Mouse (Mus musculus) left cerebral cortex, postnatal 36 days (tissue): ENCODE results near the gene Hrk. TPM values are rescaled to one million over a fixed set of nuclear protein-coding genes. Genes with fewer than 3 reads are reported as not detected.

Experiments
- DNase-seq, 2 experiments: peaks; one replicate each; pipeline ENCODE4 v3.0.0; 2021 to 2022; ENCODE audit warnings: low spot score in 2 of 2, mixed read lengths in 1 of 2
- intact Hi-C: fragments of 180-260 bp; cut with DNase I; formaldehyde crosslinking; loops from one replicate; pipeline ENCODE4 v1.15.1; 2025
- total RNA-seq, 2 experiments: library from RNA; stranded (reverse); gene quantifications; 2 replicates each; pipeline ENCODE4 v1.2.3; 2021

Gene Hrk
- total RNA-seq, 2 experiments from 2014 or later = 28.3 to 30.3 TPM

- no peak for DNase-seq
- intact Hi-C loops = no loop called here
Observed at GRCm38 (mm10) chr5:118155565-118155947, 8.9 kb upstream of the Hrk start.

- intact Hi-C loops = no loop called here
- DNase-seq = no peak
Observed at GRCm38 (mm10) chr5:118156976-118157375, 7.5 kb upstream of the Hrk start.

- DNase-seq = no peak
- intact Hi-C loops = no loop called here
Observed at GRCm38 (mm10) chr5:118160691-118161090, 3.8 kb upstream of the Hrk start.

- DNase-seq = no peak
- intact Hi-C loops = no loop called here
Observed at GRCm38 (mm10) chr5:118165462-118165861, 1.0 kb downstream of the Hrk start.

DNA sequence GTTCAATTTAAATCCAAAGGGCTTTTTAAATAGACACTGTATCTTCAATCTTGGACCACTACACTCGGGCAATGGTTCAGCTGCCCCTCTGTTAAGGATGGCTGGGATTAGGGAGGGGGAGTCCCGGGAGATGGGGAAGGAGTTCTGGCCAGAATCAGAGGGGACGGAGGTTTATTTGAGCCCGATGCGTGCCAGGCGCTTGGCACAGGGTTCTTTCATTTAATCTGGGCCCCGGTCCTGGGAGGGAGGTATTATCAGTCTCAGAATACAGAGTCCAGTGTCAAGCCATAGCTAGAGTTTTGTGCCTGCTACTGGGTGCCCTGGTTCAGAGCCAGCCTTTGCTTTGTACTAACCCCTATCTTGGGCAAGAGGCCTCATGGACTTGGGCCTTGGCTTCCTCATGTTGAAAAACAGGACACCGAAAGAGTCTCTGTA, 3.1 kb downstream of the Hrk start:
- no peak for DNase-seq

DNA sequence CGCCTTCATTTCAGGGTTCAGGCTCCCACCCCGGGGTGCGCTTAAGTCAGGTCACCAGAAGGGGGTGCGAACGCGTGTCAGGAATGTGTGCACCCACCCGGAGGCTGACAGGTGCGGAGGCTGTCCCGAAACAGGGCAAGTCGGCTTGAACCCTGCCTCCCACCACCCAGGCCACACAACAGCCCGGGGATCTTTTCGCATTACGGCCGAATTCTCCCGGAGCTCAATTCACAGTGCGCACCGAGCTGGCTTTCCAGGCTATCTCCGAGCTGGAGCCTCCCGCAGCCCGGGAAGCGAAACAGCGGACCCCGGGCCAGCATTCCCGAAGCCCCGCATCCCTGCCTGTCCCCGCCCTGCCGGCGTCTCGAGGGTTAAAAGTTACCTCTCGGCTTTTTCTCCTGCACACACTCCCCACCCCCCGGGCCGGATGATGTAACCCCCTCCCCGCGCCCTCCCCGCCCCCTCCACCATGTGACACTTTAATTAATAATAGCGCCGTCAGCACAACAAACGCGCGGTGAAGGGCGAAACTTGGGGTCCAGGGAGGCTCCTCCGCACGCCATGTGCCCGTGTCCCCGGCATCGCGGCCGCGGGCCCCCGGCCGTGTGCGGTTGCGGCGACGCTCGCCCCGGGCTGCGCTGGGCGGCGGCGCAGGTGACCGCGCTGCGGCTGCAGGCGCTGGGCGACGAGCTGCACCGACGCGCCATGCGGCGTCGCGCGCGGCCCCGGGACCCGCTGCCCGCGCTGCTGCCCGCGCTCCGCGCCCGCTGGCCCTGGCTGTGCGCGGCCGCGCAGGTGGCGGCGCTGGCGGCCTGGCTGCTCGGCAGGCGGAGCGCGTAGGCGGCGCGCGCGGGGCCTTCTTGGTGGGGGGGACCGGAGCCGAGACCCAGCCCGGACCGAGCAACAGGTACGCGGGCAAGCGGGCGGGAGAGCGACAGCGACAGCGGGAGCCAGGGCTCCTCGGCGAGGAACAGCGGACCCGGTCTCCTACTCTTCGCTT, 5.1 kb downstream of the Hrk start:
- intact Hi-C loops = loop anchor here (2.0 to 5.0 kb wide), 4 partner anchors 43 to 92 kb away; partner anchors contain the start of genes 2410131K14Rik and Rnft2
- DNase-seq = peak in 1 of 2 experiments; percentile 45

More for the DNA sequence above, 3.1 kb downstream of the Hrk start:
- intact Hi-C loops = no loop called here

DNA sequence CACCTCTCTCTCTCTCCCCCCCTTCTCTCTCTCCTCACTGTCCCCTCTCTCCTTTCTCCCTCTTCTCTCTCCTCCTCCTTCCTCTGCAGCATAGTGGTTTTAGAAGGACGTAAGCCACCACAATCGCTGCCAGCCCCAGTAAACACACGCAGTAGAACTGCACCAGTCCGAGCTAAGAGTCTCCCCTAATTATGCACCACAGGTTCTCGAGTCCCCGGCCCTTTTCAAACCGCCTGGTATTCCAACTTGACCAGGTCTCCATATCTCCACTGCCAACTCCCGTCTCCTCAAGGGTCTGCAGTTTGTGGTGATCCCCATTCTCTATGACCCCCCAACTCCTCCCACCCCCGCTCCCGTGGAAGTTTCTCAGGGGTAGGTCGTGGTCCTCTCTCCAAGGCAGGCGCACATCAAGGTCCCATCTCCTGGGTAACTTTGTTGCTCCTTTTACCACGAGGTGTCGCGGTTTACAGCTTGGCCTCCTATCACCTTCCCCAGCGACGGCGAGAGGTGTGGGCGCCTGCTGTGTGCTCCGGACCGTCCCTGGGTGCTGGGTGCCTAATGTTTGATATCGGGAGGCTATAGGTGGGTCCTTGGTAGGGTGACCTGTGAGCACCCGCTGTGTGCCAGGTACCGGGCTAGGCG, 6.6 kb downstream of the Hrk start:
- peak in 1 of 2 experiments; percentile 44 for DNase-seq
- intact Hi-C loops = loop anchor here (2.0 to 5.0 kb wide), 4 partner anchors 41 to 94 kb away; partner anchors contain the start of genes 2410131K14Rik and Rnft2

- intact Hi-C loops = loop anchor here (2.0 to 5.0 kb wide), 4 partner anchors 41 to 94 kb away; partner anchors contain the start of genes 2410131K14Rik and Rnft2
- peak in 1 of 2 experiments; percentile 82 for DNase-seq
Observed at GRCm38 (mm10) chr5:118171665-118172064, 7.2 kb downstream of the Hrk start.

- intact Hi-C loops = loop anchor here (5.0 kb wide), 3 partner anchors 40 to 95 kb away; no protein-coding TSS in a partner anchor
Observed at GRCm38 (mm10) chr5:118172078-118172723, 7.8 kb downstream of the Hrk start.

DNA sequence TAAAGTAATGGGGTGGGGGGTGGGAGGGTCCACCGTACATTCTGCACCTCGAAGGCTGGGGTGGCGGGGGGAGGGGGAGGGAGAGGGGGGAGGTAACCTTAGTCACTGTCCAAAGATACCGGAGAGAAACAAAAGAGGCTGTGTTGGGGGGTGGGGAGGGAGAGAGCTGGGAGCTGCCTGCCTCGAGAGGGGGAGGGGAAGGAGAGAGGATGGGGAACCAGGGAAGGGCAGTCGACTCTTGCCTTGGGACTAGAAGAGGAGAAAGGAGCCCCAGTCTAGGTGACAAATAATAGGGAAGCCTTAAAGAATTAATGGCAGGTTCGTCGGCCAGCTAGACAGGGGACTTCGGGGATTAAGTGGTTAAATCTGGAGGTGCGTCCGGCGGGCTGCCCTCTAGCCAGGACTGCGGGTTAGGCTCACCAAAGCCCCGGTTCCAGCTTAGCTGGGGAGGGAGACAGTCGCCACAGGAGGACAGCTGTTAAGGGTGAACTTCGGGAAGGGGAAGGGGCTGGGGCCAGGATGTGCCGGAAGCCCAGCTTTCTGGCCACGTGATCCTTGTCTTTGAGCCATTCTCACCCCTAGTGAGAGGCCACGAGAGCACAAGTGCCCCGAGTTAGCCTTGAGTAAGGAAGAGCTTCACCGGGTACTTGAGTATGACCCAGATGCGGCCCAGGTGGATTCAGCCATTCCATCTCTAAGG, 10.0 kb downstream of the Hrk start:
- DNase-seq = no peak
- intact Hi-C loops = loop anchor here (5.0 kb wide), 3 partner anchors 38 to 97 kb away; no protein-coding TSS in a partner anchor

More at GRCm38 (mm10) chr5:118172078-118172723, 7.8 kb downstream of the Hrk start:
- DNase-seq = peak in 1 of 2 experiments; percentile 37

DNA sequence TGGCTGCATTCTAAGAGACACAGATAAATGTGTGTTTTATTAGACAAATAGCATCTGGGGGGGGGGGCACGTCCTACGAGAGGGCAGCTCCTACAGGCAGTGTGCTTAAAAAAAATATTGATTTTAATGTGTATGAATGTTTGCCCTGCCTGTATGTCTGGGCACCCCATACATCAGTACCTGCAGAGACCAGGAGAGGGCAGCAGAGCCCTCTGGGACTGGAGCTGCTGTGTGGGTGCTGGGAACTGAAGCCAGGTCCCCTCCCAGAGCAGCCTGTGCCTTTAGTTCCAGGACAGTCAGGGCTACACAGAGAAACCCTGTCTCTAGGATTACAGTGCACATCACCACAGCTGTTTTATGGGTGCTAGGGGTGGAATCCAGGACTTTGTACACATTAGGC, 10.7 kb downstream of the Hrk start:
- no peak for DNase-seq
- intact Hi-C loops = no loop called here

DNA sequence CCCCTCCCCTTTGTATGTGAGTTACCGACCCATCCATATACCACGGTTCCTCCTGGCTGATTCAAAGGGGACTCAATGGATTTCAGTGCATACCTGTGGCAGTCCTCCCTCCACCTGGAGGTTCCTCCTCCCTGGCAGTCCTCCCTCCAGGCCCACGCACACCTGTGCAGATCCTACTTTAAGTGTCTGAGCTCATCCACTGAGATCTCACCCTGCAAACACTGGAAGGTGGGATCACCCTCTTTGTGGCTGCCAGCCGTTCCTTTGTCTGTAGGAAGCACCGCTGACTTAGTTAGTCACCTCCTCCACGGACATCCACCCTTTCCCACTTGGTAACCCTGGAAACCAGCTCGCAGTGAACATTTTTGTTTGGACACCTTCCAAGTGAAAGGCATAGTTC, 13.2 kb downstream of the Hrk start:
- DNase-seq = peak in 1 of 2 experiments; percentile 39
- intact Hi-C loops = no loop called here

DNA sequence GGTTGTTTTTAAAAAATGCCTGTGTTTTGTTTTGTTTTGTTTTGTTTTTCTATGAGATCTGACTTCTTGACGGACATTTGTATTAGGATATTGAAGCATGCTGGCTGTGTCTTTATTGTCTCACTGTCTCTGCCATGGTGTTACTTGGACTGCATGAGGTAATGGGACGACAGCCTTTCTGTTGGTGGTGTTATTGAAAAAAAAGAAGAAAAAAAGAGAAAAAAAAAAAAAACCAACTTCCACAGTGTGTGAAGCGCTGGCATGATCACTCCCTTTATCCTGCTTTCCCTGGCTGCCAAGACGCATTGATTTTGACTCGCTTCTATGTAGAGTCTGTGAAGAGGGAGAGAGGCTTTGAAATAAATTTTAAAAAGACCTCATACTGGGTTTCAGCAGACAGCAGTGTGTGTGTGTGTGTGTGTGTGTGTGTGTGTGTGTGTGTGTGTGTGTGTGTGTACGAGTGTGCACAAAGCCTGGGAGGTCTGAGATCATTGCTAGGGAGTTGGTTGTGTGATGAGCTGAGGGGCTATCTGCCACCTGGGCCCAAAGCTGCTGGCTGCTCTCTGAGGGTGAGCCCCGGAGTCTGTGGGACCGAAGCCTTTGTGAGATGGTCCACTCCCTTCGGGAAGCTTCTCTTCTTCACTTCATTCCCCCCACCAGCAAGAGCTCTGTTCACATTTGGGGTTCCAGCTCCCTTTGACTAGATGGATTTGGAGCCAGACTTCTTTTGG, 22.6 kb downstream of the Hrk start:
- DNase-seq = no peak
- intact Hi-C loops = no loop called here

DNA sequence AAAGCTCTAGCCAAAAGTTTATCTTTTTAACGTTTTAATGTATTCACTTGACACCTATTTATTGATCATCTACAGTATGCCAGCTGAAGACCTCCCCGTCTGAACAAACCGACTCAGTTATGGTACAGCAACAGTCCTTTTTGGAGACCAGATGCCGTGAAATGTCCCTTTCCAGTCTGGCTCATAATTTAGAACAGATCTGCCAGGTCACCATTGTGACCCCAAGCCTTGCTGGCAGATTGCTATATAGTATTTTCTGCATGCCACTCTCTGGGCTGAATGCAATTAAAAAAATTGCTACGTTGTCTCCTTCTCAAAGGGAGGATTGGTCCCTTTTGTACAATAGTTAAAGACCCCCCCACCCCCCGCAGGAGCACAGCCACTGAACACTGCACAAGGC, 23.9 kb downstream of the Hrk start:
- DNase-seq = no peak
- intact Hi-C loops = no loop called here

GRCm38 (mm10) chr5:118190491-118190890, 26.0 kb downstream of the Hrk start:
- intact Hi-C loops = no loop called here
- DNase-seq = no peak

DNA sequence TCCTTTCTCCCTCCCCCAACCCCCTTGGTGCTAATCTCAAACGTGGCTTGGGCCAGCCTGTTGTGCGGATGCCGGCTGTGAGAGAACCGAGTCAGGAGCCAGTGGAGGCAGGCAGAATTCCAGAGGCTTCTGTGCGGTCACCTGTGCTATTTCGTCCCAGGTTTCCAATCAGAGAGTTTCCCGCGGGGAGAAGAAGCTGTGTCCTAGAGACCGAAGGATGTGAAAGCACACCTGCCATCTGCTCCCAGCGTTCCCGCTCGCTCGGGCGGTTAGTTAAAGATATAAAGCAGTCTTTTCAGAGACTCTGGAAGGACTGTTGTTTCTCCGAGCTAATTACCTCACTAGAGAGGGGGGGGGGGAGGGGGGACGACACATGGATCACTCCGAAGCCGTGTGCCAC, 27.8 kb downstream of the Hrk start:
- intact Hi-C loops = no loop called here
- no peak for DNase-seq

DNA sequence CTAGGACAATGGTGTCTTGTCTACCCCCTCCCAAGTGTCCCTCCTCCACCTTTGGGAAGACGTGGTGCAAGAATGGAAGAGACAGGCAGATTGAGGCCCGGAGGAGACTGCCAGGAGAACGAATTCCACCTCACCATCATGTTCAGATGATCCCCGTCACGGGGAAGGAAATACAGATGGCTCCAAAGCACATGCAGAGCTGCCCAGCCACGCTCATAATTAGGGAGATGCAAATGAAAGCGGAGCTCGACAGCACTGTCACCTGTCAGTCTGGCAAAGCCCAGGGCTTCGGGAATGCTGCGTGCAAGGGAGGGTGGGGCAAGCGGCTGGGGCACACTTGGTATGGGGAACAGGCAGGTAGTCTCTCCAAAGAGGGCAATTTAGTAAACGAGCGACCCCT, 33.0 kb downstream of the Hrk start:
- intact Hi-C loops = no loop called here
- DNase-seq = no peak

DNA sequence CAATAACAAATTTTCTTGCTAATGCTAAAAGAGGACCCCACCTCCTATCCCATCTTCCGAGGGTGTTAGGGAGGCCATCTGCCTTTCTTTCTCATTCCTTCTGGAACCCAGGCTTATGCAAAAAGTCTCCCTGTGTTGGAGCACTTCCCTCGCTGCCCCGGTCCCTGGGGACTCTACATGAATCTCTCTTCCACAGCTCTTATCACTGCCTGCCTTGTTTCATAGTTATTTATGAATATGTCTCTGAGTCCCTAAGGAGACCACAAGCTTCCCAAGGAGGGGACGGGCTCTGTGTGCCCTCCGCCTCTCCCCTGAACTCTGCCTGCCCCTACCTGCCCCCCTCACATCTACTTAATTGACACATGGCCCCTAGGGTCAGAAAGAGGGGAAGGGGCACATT, 35.2 kb downstream of the Hrk start:
- intact Hi-C loops = no loop called here
- DNase-seq = no peak
